Comparison of ENCODE assay signal across 9 mouse cellular contexts in the genomic region with DNA sequence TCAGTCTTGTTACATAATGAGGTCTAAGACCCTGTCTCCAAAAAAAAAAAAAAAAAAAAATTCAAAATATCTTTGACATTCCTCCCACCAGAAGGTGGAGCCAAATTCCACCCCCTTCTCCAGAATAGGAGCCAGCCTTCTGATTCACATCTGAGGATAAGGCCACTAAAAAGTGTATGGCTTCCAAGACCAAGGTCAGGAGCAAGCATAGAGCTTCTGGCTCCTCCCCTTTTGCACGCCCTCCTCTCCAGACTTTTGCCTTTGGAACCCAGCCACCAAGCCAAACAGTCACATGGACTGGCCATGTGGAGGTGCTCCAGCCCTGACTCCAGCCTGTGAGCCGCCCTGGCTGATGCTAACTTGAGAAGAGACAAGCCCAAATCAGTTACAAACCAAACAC. TPM values are rescaled to one million over a fixed set of nuclear protein-coding genes. Genes with fewer than 3 reads are reported as not detected.
DNase-seq lines count a peak whose midpoint lies in the region.
"Had no signal": no experiment of that assay in that cellular context is flagged by ENCODE, and none has a peak within 500 bp of the region (broad histone marks: within the 10 kb centered on the region; RNA-seq: fewer than 3 reads in every experiment).

No protein-coding gene starts in this region.

- H3K27ac ChIP-seq in limb, embryonic 10.5 days, result no peak overlapping the region
- H3K27ac ChIP-seq: embryonic facial prominence, embryonic 13.5 days had no signal

- H3K4me1 ChIP-seq in limb, embryonic 10.5 days, result 0 out of 2 replicates have a peak, but pooled peaks cover 8% of the 10 kb centered on the region

- DNase-seq in embryo, embryonic 11 days, result peak; percentile 31
- DNase-seq in embryo, embryonic 10 days (ENCODE audit: low spot score), result no peak
- peak; percentile 92 for DNase-seq in ZHBTc4 (ENCODE audit: low read depth, low spot score)
- peak; percentile 61 for DNase-seq in heart, postnatal 4 days
- peak; percentile 90 for DNase-seq in lung, postnatal 36 days
- no peak for DNase-seq in frontal cortex, adult 2 months (ENCODE audit: extremely low spot score in 1 of 2, low spot score in 1 of 2)
- no peak for DNase-seq in limb, embryonic 10.5 days (ENCODE audit: low spot score)
- no peak for DNase-seq in frontal cortex, postnatal 10 days (ENCODE audit: low spot score in 2 of 2)

- no peak overlapping the region for H3K4me3 ChIP-seq in limb, embryonic 10.5 days
- H3K4me3 ChIP-seq: embryonic facial prominence, embryonic 13.5 days had no signal

- H3K27me3 ChIP-seq in limb, embryonic 10.5 days (ENCODE audit: low read depth, poor library complexity, severe bottlenecking), result no peaks in the 10 kb centered on the region
- H3K27me3 ChIP-seq: embryonic facial prominence, embryonic 13.5 days had no signal

- H3K36me3 ChIP-seq in limb, embryonic 10.5 days, result no peaks in the 10 kb centered on the region

- no peaks in the 10 kb centered on the region for H3K9me3 ChIP-seq in limb, embryonic 10.5 days (replicated peaks)
- H3K9me3 ChIP-seq: embryonic facial prominence, embryonic 13.5 days had no signal

- WGBS in limb, embryonic 10.5 days, result 77% methylated on average over 2 of the region's 2 CpGs

RNA-seq across cellular contexts. Expression of a gene that starts 35.3 kb away (rescaled TPM):
- total RNA-seq in heart, postnatal 4 days (2021), result 10 to 100 TPM; 26.9 to 32.3 TPM
- polyA plus RNA-seq in frontal cortex, adult 2 months (2012; rRNA removed), result 16.4 and 17.6 TPM in 2 replicates
- 56.8 and 70.8 TPM in 2 replicates for polyA plus RNA-seq in limb, embryonic 10.5 days (2016; fragmentation: Nextera tagmentation; extraction: Ambion mirVana)

Comparison
In these comparisons a context has a peak if more than half of its experiments do, and no peak if none do; other contexts are left out.
1. DNase-seq: peak in embryo, embryonic 11 days (single experiment), ZHBTc4 (single experiment), heart, postnatal 4 days (single experiment) and lung, postnatal 36 days (single experiment); none in embryo, embryonic 10 days (single experiment), frontal cortex, adult 2 months (0 of 2), limb, embryonic 10.5 days (single experiment) and frontal cortex, postnatal 10 days (0 of 2).